Mouse (Mus musculus) kidney, postnatal 10 days (tissue): ENCODE measurements at regions not wholly inside any gene's neighbourhood (a gene's known extent, or its start where the extent isn't known, plus 50 kb on each side); places are given as distances from the start of the nearest gene placed in this dataset.
A peak's percentile ranks its signal among the peaks of the same experiment; 100 is the strongest.

Experiments used
- DNase-seq: peaks from one replicate; pipeline ENCODE4 v3.0.0; 2021; ENCODE audit warnings: mixed read lengths

DNA sequence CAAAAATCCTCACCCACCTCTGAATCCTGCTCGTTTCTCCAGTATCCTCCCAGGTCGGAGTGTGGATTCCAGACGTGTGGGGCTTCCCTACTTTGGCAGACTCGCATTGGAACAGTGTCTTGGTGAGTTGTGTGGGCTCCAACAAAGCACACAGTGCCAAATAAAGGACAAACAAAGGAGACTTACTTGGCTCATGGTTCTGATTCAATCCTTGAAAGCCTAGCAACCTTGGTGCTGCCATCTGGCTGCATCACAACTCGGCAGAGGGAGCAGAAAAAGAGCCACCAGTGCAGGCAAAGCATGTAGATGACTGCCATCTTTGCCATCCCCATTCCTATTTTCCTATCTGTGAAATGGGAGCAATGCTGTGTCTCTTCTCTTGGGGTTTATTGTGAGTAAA lies 64.0 kb downstream of the Il9r start:
- DNase-seq = no peak

DNA sequence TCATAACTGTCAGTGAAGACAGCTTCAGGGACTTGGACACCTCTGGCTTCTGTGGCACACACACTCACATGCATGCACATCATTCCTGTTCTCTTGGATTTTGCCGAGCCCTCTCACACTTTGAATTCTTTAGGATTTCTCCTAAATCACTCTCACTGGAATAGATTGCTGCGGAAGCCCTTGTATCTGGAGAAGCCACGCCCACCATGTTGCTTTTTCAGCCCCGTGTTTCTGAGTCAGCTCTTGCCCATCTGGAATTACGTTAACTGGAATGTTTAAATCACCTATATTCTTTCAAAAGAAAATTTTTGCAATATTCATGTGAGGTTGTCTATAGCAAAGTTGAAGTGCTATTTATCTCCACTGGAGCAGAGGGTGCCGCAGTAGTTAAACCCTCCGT lies 66.1 kb downstream of the Il9r start:
- no peak for DNase-seq

GRCm38 (mm10) chr11:32132008-32132615 lies 68.0 kb downstream of the Il9r start:
- peak; percentile 26 for DNase-seq

- DNase-seq = no peak
Measured at GRCm38 (mm10) chr11:32128551-32128950, 71.5 kb downstream of the Il9r start.

- DNase-seq = no peak
Measured at GRCm38 (mm10) chr11:32128018-32128417, 72.1 kb downstream of the Il9r start.

- DNase-seq = no peak
Measured at GRCm38 (mm10) chr11:32127401-32127817, 72.7 kb downstream of the Il9r start.

- DNase-seq = no peak
Measured at GRCm38 (mm10) chr11:32126786-32127185, 73.3 kb downstream of the Il9r start.

DNA sequence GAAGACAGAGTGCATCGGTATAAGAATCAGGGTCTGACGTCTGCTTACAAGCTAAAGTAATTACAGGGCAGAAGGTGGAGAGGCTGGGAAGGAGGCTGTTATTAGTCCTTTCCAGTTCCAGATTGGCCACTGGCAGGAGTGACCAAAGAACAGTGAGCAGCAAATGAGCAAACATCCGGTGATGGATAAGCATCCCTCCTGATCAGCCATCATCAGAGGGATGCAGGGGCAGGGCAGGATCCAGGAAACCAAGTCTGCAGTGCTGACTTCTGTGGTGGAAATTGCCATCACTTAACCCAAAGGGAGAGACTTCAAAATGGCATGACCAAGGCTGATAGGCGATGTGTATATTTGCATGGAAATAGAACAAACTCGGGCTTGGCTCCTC lies 73.8 kb downstream of the Il9r start:
- no peak for DNase-seq

DNA sequence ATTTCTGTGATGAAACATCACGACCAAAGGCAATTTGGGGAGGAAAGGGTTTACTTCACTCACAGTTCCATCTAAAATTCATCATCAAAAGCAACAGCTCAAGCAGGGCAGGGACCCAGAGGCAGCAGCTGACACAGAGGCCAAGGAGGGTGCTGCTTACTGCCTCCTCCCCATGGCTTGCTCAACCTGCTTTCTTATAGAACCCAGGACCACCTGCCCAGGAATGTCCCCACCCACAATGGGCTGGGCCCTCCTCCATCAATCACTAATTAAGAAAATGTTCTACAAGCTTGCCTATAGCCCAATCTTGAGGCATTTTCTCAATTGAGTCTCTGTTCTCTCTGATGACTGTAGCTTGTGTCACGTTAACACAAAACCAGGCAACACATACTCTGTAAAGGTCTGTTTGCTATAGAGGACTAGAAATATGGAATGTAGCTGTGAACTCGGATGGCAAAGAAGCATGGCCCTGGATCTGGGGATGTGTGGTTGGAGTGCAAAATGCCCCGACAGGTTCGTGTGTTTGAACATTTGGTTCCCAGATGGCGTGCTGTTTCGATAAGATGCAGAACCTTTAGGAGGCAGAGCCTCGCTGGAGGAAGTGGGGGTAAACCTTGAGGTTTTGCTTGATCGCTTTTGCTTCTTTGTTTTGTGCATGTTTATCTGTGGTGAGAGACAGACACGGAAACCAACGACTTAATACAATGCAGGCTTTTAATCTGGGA lies 74.3 kb downstream of the Il9r start:
- DNase-seq = no peak

GRCm38 (mm10) chr11:32120596-32120995 lies 79.5 kb downstream of the Il9r start:
- DNase-seq = no peak

DNA sequence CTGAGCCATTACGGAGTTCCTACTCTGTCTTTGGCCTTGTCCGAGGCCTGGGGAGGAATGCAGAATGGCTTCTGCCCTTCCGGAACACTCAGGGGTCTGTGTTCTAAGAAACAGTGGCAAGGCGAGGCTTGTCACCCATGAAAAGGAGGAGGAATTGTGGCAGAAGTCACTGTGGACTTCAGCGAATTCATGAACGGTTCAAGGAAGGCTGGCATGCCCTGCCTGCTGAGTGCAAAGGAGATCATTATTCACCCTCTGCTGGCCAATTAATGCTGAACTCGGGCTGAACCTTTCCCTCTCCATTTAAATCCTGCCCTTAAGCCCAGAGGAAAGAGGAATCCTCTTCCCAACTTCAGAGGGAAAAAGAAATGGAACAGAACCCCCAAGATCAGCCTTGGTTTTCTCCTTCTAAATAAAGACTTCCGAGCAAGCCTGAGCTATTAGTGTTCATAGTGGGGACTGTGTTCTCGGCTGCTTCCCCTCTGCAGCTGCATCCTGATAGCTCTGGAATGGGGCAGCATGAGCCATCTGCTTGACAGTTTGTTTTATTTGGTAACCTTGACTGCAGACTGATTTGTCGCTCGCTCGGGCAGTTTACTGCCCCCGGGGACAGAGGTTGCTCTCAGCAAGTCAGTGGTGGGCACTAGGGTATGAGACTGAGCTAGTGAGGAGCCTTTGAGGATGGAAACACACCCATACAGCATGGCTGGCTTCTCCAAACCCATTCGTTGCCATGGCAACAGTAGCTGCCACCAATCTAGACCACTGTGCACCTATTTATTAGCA lies 81.0 kb downstream of the Il9r start:
- no peak for DNase-seq

- DNase-seq = no peak
Measured at GRCm38 (mm10) chr11:32117930-32118329, 82.1 kb downstream of the Il9r start.

DNA sequence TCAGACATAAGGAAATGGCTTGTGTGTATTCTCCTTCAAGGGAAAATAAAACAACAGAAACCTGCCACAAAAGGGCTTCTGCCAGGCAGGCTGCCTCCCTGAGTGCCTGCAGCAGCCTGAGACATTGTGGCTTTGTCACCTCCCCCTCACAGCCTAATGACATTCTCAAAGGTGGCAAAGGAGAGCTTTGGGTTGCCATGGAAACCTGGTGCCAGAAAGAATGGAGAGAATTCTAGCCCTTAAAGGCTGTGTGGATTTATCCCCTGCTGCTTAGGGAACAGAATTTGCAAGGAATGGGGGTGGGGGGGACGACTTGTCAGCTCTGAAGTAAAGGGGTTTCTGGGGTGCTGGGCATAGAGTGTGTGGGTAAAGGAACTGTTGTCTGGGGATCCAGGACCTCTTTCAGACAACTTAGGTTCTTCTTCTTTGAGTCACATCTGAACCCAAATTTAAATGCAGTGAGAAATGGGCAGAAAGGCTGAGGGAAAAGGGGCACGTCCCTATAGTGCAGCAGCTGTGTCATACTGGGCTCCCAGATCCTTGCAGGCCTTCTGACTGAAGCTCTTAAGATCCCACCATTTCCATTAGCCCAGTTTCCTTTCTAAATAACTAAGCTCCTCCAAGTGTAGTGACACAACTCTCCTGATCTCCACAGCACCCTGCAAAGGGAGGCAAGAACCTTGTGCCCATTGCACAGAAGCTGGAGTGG lies 86.8 kb downstream of the Il9r start:
- no peak for DNase-seq

DNA sequence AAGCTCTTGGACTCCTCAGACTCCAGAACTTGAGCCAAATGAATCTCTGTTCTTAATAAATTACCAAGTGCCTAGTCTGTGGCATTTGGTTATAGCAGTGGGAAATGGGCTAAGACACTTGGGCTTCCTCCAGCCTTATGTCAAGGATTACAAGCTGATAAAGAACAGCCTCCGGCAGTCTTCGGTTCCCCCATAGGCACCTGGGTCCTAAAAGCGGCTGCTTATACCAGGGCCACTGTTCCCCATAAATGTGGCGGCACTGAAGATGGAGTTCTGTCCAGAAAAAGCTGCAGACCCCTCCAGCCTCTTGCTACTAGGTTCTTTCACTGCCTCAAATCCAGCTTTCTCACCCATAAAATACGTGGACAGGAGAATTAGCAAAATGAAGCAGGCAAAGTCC lies 87.6 kb downstream of the Il9r start:
- DNase-seq = no peak

DNA sequence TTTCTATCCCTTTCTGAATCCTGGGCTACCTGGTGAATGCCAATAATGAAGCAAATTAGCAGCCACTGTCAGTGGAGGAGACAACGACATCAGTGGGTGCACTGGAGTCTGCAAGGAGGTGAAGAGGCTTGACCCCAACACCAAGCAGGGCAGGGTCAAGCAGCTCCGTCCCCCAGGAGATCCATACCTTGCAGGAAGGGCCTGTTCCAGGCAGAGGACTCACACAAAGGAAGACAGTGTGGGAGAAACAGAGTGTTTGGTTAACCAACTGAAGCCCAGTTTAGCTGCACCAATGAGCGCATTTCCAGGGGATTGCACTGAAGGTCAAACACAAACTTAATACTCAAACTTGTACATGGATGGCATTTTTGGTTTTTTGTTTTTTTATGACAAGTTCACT lies 88.2 kb downstream of the Il9r start:
- no peak for DNase-seq

DNA sequence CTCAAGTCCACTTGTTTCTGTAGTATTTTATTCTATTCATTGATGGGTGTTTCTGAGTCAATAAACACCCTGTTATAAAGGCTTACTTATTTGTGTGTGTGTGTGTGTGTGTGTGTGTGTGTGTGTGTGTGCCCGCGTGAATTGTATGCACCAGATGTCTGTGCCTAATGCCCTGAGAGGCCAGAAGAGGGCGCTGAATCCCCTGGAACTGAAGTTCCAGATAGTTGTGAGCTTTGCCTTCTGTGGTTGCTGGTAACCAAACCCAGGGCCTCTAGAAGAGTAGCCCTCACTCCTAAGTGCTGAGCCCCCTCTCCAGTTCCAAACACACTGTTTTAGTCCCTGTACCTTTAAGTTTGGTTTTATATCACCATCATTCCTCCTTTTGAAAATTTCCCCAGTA lies 90.2 kb downstream of the Il9r start:
- DNase-seq = no peak
